Mouse (Mus musculus): ENCODE measurements around the gene Creld2.

DNA sequence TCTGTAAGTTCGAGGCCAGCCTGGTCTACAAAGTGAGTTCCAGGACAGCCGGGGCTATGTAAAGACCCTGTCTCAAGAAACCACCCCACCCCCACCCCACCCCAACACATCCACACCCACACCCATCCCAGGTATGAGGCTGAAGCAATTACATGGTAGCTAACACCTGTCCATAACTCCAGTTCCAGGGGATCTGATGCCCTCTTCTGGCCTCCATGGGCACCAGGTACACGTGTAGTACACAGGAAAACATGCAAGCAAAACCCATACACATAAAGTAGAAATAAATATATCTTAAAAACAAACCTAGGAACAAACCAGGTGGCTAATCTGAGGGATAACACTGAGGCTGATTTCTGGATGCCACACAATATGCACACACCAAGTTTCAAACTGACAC, 6.2 kb upstream of the Creld2 start:
- TF ChIP-seq CTCF (IDR thresholded peaks at IDR 0.05) (no peak), POLR2A (IDR thresholded peaks at IDR 0.05; ENCODE audit: insufficient read depth, low read depth, low read length) (no peak)
